Mouse (Mus musculus) left cerebral cortex, postnatal 14 days (tissue): ENCODE results near the gene Agbl3. TPM values are rescaled to one million over a fixed set of nuclear protein-coding genes. Genes with fewer than 3 reads are reported as not detected.
A peak's percentile ranks its signal among the peaks of the same experiment; 100 is the strongest.

ENCODE experiments used
- DNase-seq, 2 experiments: peaks; one replicate each; pipeline ENCODE4 v3.0.0; 2021 to 2022; ENCODE audit warnings: low spot score in 2 of 2, mixed read lengths in 1 of 2
- intact Hi-C: fragments of 180-260 bp; cut with DNase I; formaldehyde crosslinking; loops from one replicate; pipeline ENCODE4 v1.15.1; 2025
- total RNA-seq, 2 experiments: library from RNA; stranded (reverse); gene quantifications; 2 replicates each; pipeline ENCODE4 v1.2.3; 2021

Gene Agbl3
- total RNA-seq, 2 experiments from 2014 or later: 14.5 to 19.3 TPM

GRCm38 (mm10) chr6:34869225-34869915, 89.1 kb downstream of the Agbl3 start:
- DNase-seq: no peak
- intact Hi-C loops: no loop called here

GRCm38 (mm10) chr6:34870136-34870535, 89.9 kb downstream of the Agbl3 start:
- intact Hi-C loops: loop anchor here (10.0 kb wide), 1 partner anchor 125 kb away; no protein-coding TSS in a partner anchor
- DNase-seq: no peak

GRCm38 (mm10) chr6:34870724-34871123, 90.5 kb downstream of the Agbl3 start:
- DNase-seq: no peak
- intact Hi-C loops: loop anchor here (10.0 kb wide), 1 partner anchor 124 kb away; no protein-coding TSS in a partner anchor

GRCm38 (mm10) chr6:34871929-34872328, 91.7 kb downstream of the Agbl3 start:
- intact Hi-C loops: loop anchor here (10.0 kb wide), 1 partner anchor 123 kb away; no protein-coding TSS in a partner anchor
- no peak for DNase-seq

GRCm38 (mm10) chr6:34872871-34873270, 92.6 kb downstream of the Agbl3 start:
- DNase-seq: no peak
- intact Hi-C loops: loop anchor here (10.0 kb wide), 1 partner anchor 122 kb away; no protein-coding TSS in a partner anchor

- no peak for DNase-seq
These were observed 94.1 kb downstream of the Agbl3 start for GRCm38 (mm10) chr6:34874101-34874921.

GRCm38 (mm10) chr6:34875268-34875761, 95.1 kb downstream of the Agbl3 start:
- intact Hi-C loops: loop anchor here (5.0 to 10.0 kb wide), 2 partner anchors 93 to 119 kb away; partner anchors contain the start of gene Agbl3
- peak in 1 of 2 experiments; percentile 38 for DNase-seq

More at GRCm38 (mm10) chr6:34874101-34874921, 94.1 kb downstream of the Agbl3 start:
- intact Hi-C loops: loop anchor here (10.0 kb wide), 1 partner anchor 120 kb away; no protein-coding TSS in a partner anchor

GRCm38 (mm10) chr6:34875966-34876834, 96.0 kb downstream of the Agbl3 start:
- DNase-seq: no peak
- intact Hi-C loops: loop anchor here (5.0 to 10.0 kb wide), 2 partner anchors 94 to 119 kb away; partner anchors contain the start of gene Agbl3

- DNase-seq: no peak
- intact Hi-C loops: loop anchor here (5.0 to 10.0 kb wide), 2 partner anchors 94 to 118 kb away; partner anchors contain the start of gene Agbl3
These were observed 96.6 kb downstream of the Agbl3 start for GRCm38 (mm10) chr6:34876835-34877156.

GRCm38 (mm10) chr6:34877509-34878321, 97.5 kb downstream of the Agbl3 start, which contains the start of gene Cyren:
Gene Cyren (minus strand): TSS chr6:34878060.
- DNase-seq: peak; percentile 90 to 93
- intact Hi-C loops: loop anchor here (5.0 to 10.0 kb wide), 2 partner anchors 95 to 117 kb away; partner anchors contain the start of gene Agbl3

- intact Hi-C loops: loop anchor here (5.0 to 10.0 kb wide), 2 partner anchors 97 to 116 kb away; partner anchors contain the start of gene Agbl3
- no peak for DNase-seq
These were observed 99.0 kb downstream of the Agbl3 start for GRCm38 (mm10) chr6:34879101-34879740.

GRCm38 (mm10) chr6:34879911-34880475, 99.8 kb downstream of the Agbl3 start:
- intact Hi-C loops: loop anchor here (5.0 to 10.0 kb wide), 2 partner anchors 98 to 115 kb away; partner anchors contain the start of gene Agbl3
- DNase-seq: peak; percentile 66 to 68

GRCm38 (mm10) chr6:34884724-34885123, 104.5 kb downstream of the Agbl3 start:
- DNase-seq: no peak
- intact Hi-C loops: no loop called here

- intact Hi-C loops: no loop called here
- no peak for DNase-seq
These were observed 107.1 kb downstream of the Agbl3 start for GRCm38 (mm10) chr6:34887131-34887850.

- intact Hi-C loops: no loop called here
- no peak for DNase-seq
These were observed 109.0 kb downstream of the Agbl3 start for GRCm38 (mm10) chr6:34889185-34889584.

GRCm38 (mm10) chr6:34895569-34895968, 115.3 kb downstream of the Agbl3 start:
- intact Hi-C loops: no loop called here
- DNase-seq: no peak
